Mouse (Mus musculus): ENCODE results near the gene Scn1a.

DNA sequence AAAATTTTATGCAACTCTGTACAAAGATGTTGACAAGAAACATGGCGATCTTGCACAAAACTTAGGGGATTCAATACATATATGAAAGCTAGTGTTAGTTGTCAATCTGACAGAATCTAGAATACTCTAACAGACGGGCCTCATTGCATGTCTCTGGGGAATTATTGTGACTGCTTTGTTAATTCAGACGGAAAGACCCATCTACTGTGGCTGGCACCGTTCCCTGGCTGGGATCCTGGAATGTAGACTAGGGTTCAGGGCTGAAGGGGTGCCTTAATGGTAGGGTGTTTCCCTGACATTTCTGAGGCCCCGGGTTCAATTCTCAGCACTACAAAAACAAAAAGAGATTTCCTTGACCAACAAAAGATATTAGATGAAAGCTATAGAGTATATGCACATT lies 103.2 kb downstream of the Scn1a start:
- TF ChIP-seq CTCF (IDR thresholded peaks at IDR 0.05; ENCODE audit: control insufficient read depth, insufficient read depth, low read length) (no peak), POLR2A (IDR thresholded peaks at IDR 0.05; ENCODE audit: borderline replicate concordance, control insufficient read depth, low read depth, low read length) (no peak)
